Mouse (Mus musculus): ENCODE data around the gene Tbxas1.

DNA sequence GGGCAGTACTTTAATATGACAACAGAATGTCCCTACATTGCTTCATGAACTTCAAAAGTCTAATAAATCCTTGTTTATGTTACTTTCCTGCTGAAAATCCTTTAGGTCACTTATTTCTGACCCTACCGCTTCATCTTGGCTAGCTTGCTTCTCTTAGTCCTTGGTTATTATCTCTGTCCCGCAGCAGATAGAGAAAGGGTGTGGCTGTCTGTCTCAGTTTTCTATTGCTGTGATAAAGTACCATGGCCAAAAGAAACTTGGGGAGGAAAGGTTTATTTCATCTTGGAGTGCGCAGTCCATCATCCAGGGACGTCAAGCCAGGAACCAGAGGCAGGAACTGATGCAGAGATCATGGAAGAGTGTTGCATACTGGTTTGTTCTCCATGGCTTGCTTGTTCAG, 41.4 kb downstream of the Tbxas1 start:
- no peak for TF ChIP-seq TCF12 (IDR thresholded peaks at IDR 0.05; ENCODE audit: low read depth, low read length)
- TF ChIP-seq POLR2AphosphoS2 (IDR thresholded peaks at IDR 0.05; ENCODE audit: low read depth, low read length): no peak
- TF ChIP-seq EP300 (IDR thresholded peaks at IDR 0.05; ENCODE audit: low read length): no peak
- no peak for TF ChIP-seq CTCF (conservative IDR thresholded peaks at IDR 0.05 in 1 of 2, IDR thresholded peaks at IDR 0.05 in 1 of 2; ENCODE audit: low read depth in 2 of 2, low read length in 2 of 2)
- TF ChIP-seq MYC (IDR thresholded peaks at IDR 0.05; ENCODE audit: low read depth, low read length): no peak
- TF ChIP-seq NELFE (IDR thresholded peaks at IDR 0.05; ENCODE audit: low read depth, low read length): no peak
- no peak for TF ChIP-seq E2F4 (IDR thresholded peaks at IDR 0.05; ENCODE audit: insufficient replicate concordance, low read depth, low read length)
- no peak for TF ChIP-seq POLR2A (IDR thresholded peaks at IDR 0.05; ENCODE audit: low read depth, low read length)
- TF ChIP-seq RCOR1 (conservative IDR thresholded peaks at IDR 0.05; ENCODE audit: low read depth, low read length): no peak

All from CH12.LX (cell line).